Mouse (Mus musculus) limb, embryonic 11.5 days (tissue): ENCODE data around the gene Cep152. TPM values are rescaled to one million over a fixed set of nuclear protein-coding genes. Genes with fewer than 3 reads are reported as not detected.

Source experiments
- ATAC-seq: fragments of 200-750 bp; cut with Nextera tagmentation; 2 replicates; pipeline ENCODE4 v1.8.0; 2017; ENCODE audit warnings: low read depth; ENCODE audit not compliant: insufficient number of reproducible peaks, low FRiP score, low TSS enrichment
- DNase-seq: peaks from one replicate; pipeline ENCODE4 v3.0.0-alpha.2; 2015; ENCODE audit warnings: low spot score
- H3K27ac ChIP-seq: fragments of 300-500 bp; sonication (generic); replicated peaks from 2 replicates; pipeline ENCODE4 v1.5.1; 2014; ENCODE audit warnings: low read depth, mild to moderate bottlenecking, low read length
- H3K27me3 ChIP-seq: fragments of 300-500 bp; sonication (generic); 2 replicates; pipeline ENCODE4 v1.6.1; 2014; ENCODE audit warnings: mild to moderate bottlenecking, low read length, mixed read lengths; ENCODE audit not compliant: control insufficient read depth, insufficient read depth
- H3K36me3 ChIP-seq: fragments of 300-500 bp; sonication (generic); 2 replicates; pipeline ENCODE4 v1.6.1; 2014; ENCODE audit warnings: mild to moderate bottlenecking, low read length, moderate library complexity, mixed read lengths; ENCODE audit not compliant: control insufficient read depth, insufficient read depth
- H3K4me1 ChIP-seq: fragments of 300-500 bp; sonication (generic); 2 replicates; pipeline ENCODE4 v1.6.1; 2014; ENCODE audit warnings: low read length, mixed read lengths; ENCODE audit not compliant: control insufficient read depth, insufficient read depth
- H3K4me2 ChIP-seq: fragments of 300-500 bp; sonication (generic); 2 replicates; pipeline ENCODE4 v1.6.1; 2014; ENCODE audit warnings: low read depth, mild to moderate bottlenecking, moderate library complexity; ENCODE audit not compliant: severe bottlenecking
- H3K4me3 ChIP-seq: fragments of 300-500 bp; sonication (generic); 2 replicates; pipeline ENCODE4 v1.5.1; 2014; ENCODE audit warnings: low read depth, low read length
- H3K9ac ChIP-seq: fragments of 300-500 bp; sonication (generic); 2 replicates; pipeline ENCODE4 v1.6.1; 2014; ENCODE audit warnings: mild to moderate bottlenecking, low read length
- H3K9me3 ChIP-seq: fragments of 300-500 bp; sonication (generic); 2 replicates; pipeline ENCODE4 v1.6.1; 2016; ENCODE audit warnings: low read length; ENCODE audit not compliant: control insufficient read depth
- WGBS: fragments of 180-500 bp; shearing (Covaris S2); extraction: QIAGEN DNeasy Blood & Tissue Kit; methylation state at CpG from one replicate; pipeline ENCODE4 v1.1.7; 2014; 5-methylcytosine and 5-hydroxymethylcytosine counted together
- polyA plus RNA-seq: library from polyadenylated mRNA; unstranded; fragments of >200 nt; fragmentation: Nextera tagmentation; extraction: Ambion mirVana; gene quantifications from 2 replicates; pipeline ENCODE4 v1.2.1, GENCODE M21; 2014

Gene Cep152
- polyA plus RNA-seq: 9.1 and 9.9 TPM in 2 replicates

- ATAC-seq (peak; percentile 96), DNase-seq (peak; percentile 98)
- Histone ChIP-seq H3K4me2 (peak within 1 kb of the TSS; percentile 60), H3K4me3 (peak within 1 kb of the TSS; percentile 64), H3K27ac (no peak within 1 kb of the TSS), H3K4me1 (0 out of 2 replicates have a peak, but pooled peaks cover 5% of the 10 kb centered on the region), H3K9me3 (no peaks in the 10 kb centered on the region), H3K27me3 (no peaks in the 10 kb centered on the region), H3K36me3 (no peaks in the 10 kb centered on the region), H3K9ac (peak within 1 kb of the TSS; percentile 64)
- under 1% methylated on average over 50 of the region's 50 CpGs for WGBS
Observed at GRCm38 (mm10) chr2:125624837-125625351, at the start of gene Cep152. Gene Cep152 (minus strand): TSS chr2:125625113.

- peak within 1 kb of the TSS; percentile 96 for H3K9ac ChIP-seq
- H3K36me3 ChIP-seq: no peaks in the 10 kb centered on the region
- H3K4me3 ChIP-seq: peak within 1 kb of the TSS; percentile 76
- H3K27me3 ChIP-seq: no peaks in the 10 kb centered on the region
- peak; percentile 83 for DNase-seq
- peak within 1 kb of the TSS; percentile 79 for H3K27ac ChIP-seq
- peak; percentile 87 for ATAC-seq
- peak within 1 kb of the TSS; percentile 66 for H3K4me2 ChIP-seq
- no peaks in the 10 kb centered on the region for H3K4me1 ChIP-seq
- under 1% methylated on average over 71 of the region's 79 CpGs for WGBS
- no peaks in the 10 kb centered on the region for H3K9me3 ChIP-seq
Observed at GRCm38 (mm10) chr2:125672957-125673631, 48.2 kb upstream of the Cep152 start, which contains the start of gene Eid1. Gene Eid1 (plus strand): TSS chr2:125673095.

- Histone ChIP-seq H3K27ac (peak overlapping the region; percentile 79; the same call in 1 of the 2 replicates), H3K4me1 (no peaks in the 10 kb centered on the region), H3K4me2 (peak overlapping the region; percentile 66), H3K9ac (peak overlapping the region; percentile 96), H3K36me3 (no peaks in the 10 kb centered on the region), H3K9me3 (no peaks in the 10 kb centered on the region), H3K4me3 (peak overlapping the region; percentile 76), H3K27me3 (no peaks in the 10 kb centered on the region)
- DNase-seq (no peak), ATAC-seq (no peak; the same call in 1 of the 2 replicates)
- 29% methylated on average over 8 of the region's 20 CpGs for WGBS
Observed at GRCm38 (mm10) chr2:125672568-125672956, 47.6 kb upstream of the Cep152 start.

- no peak overlapping the region for H3K4me2 ChIP-seq
- DNase-seq: no peak
- H3K4me1 ChIP-seq: no peaks in the 10 kb centered on the region
- H3K9ac ChIP-seq: no peak overlapping the region
- 73% methylated on average over 1 of the region's 1 CpGs for WGBS
- no peaks in the 10 kb centered on the region for H3K27me3 ChIP-seq
- H3K36me3 ChIP-seq: no peaks in the 10 kb centered on the region
- no peak overlapping the region for H3K27ac ChIP-seq
- no peak overlapping the region for H3K4me3 ChIP-seq
- ATAC-seq: no peak
- no peaks in the 10 kb centered on the region for H3K9me3 ChIP-seq
Observed at GRCm38 (mm10) chr2:125670846-125671245, 45.9 kb upstream of the Cep152 start.

GRCm38 (mm10) chr2:125667721-125668120 lies 42.8 kb upstream of the Cep152 start:
- Histone ChIP-seq H3K36me3 (no peaks in the 10 kb centered on the region), H3K27me3 (no peaks in the 10 kb centered on the region), H3K9ac (no peak overlapping the region), H3K4me2 (no peak overlapping the region), H3K9me3 (no peaks in the 10 kb centered on the region), H3K27ac (no peak overlapping the region), H3K4me3 (no peak overlapping the region), H3K4me1 (no peaks in the 10 kb centered on the region)
- 86% methylated on average over 7 of the region's 7 CpGs for WGBS
- DNase-seq: no peak
- ATAC-seq: no peak

GRCm38 (mm10) chr2:125667184-125667583 lies 42.3 kb upstream of the Cep152 start:
- Histone ChIP-seq H3K27ac (no peak overlapping the region), H3K9me3 (no peaks in the 10 kb centered on the region), H3K4me3 (no peak overlapping the region), H3K27me3 (no peaks in the 10 kb centered on the region), H3K4me1 (no peaks in the 10 kb centered on the region), H3K9ac (no peak overlapping the region), H3K4me2 (no peak overlapping the region), H3K36me3 (no peaks in the 10 kb centered on the region)
- DNase-seq: no peak
- 61% methylated on average over 5 of the region's 5 CpGs for WGBS
- ATAC-seq: no peak

- Histone ChIP-seq H3K27me3 (no peaks in the 10 kb centered on the region), H3K36me3 (no peaks in the 10 kb centered on the region), H3K9ac (no peak overlapping the region), H3K4me1 (no peaks in the 10 kb centered on the region), H3K4me3 (no peak overlapping the region), H3K9me3 (no peaks in the 10 kb centered on the region), H3K4me2 (no peak overlapping the region), H3K27ac (no peak overlapping the region)
- WGBS: 88% methylated on average over 4 of the region's 4 CpGs
- no peak for ATAC-seq
- no peak for DNase-seq
Observed at GRCm38 (mm10) chr2:125666668-125667067, 41.8 kb upstream of the Cep152 start.

- H3K4me1 ChIP-seq: 0 out of 2 replicates have a peak, but pooled peaks cover under 1% of the 10 kb centered on the region
- H3K9ac ChIP-seq: no peak overlapping the region
- H3K4me3 ChIP-seq: no peak overlapping the region
- ATAC-seq (no peak), DNase-seq (no peak)
- no peaks in the 10 kb centered on the region for H3K9me3 ChIP-seq
- H3K36me3 ChIP-seq: no peaks in the 10 kb centered on the region
- 87% methylated on average over 4 of the region's 4 CpGs for WGBS
- no peak overlapping the region for H3K4me2 ChIP-seq
- no peak overlapping the region for H3K27ac ChIP-seq
- no peaks in the 10 kb centered on the region for H3K27me3 ChIP-seq
Observed at GRCm38 (mm10) chr2:125665909-125666308, 41.0 kb upstream of the Cep152 start.
